Mouse (Mus musculus) spleen, adult 12 weeks (tissue): ENCODE results near the gene Hdac5.

Experiments used
- DNase-seq: peaks from one replicate; pipeline ENCODE4 v3.0.0; 2022; ENCODE audit warnings: low spot score

Hdac5 gene

GRCm38 (mm10) chr11:102214430-102215156 is 15.4 kb downstream of the Hdac5 start:
- DNase-seq, result no peak

GRCm38 (mm10) chr11:102211936-102212341 is 18.0 kb downstream of the Hdac5 start:
- DNase-seq, result no peak

GRCm38 (mm10) chr11:102211011-102211410 is 19.0 kb downstream of the Hdac5 start:
- DNase-seq, result no peak

DNA sequence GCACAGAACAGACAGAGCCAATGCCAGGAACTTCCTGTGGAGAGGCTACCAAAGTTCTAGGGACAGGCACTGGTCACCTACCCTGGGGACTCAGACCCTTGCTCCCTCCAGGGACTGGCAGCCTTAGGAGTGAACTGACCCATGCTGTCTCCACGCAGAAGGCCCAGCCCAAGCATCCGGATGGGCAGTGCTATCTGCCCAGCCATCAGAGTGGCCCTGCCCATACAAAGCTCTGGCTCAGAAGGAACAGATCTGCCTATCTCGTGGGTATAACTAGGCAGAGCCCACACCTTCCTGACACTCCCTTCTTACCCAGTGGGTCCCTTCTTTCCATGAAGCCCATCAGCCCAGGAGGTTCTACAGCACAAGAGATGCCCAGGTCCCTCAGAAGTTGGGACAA is 19.8 kb downstream of the Hdac5 start:
- no peak for DNase-seq

- no peak for DNase-seq
Observed at GRCm38 (mm10) chr11:102209742-102210141, 20.2 kb downstream of the Hdac5 start.

- no peak for DNase-seq
Observed at GRCm38 (mm10) chr11:102208846-102209245, 21.1 kb downstream of the Hdac5 start.

GRCm38 (mm10) chr11:102207825-102208777 is 21.9 kb downstream of the Hdac5 start:
- DNase-seq, result no peak

DNA sequence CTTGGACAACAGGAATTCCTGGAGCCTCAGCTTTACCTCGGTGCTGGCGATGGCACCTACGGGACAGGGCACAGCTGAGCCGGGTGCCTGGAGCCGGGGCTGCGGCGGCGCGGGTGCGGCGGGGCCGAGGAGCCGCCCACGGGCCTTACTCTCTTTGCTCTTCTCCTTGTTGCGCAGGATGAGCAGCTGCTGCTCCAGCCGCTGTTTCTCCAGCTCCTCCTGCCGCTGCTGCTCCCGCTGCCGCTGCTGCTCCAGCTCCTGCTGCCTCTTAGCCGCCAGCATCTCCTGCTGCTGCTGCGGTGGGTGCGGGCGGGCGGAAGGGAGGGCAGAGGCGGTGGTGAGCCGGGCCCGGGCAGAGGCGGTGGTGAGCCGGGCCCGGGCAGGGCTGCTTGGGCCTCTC is 23.5 kb downstream of the Hdac5 start:
- DNase-seq, result no peak

GRCm38 (mm10) chr11:102201408-102201821 is 28.6 kb downstream of the Hdac5 start:
- DNase-seq, result no peak

DNA sequence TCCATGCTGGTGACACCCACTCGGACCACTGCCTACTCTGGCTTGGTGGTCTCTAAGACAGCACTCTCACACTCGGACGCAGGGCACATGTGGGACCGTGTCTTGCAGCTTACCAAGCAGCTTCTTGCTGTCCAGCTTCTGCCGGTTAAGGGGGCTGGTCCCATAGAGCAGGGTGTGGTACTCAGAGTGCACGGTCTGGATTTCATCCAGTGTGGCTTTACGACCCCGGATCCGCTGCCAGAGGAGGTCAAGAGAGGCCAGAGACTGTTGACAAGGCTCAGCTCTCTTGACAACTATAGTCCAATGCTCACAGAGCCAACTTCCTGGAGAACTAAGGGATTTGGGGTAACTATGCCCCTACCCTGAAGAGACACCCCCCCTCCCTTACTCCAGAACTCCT is 30.1 kb downstream of the Hdac5 start:
- DNase-seq, result no peak

DNA sequence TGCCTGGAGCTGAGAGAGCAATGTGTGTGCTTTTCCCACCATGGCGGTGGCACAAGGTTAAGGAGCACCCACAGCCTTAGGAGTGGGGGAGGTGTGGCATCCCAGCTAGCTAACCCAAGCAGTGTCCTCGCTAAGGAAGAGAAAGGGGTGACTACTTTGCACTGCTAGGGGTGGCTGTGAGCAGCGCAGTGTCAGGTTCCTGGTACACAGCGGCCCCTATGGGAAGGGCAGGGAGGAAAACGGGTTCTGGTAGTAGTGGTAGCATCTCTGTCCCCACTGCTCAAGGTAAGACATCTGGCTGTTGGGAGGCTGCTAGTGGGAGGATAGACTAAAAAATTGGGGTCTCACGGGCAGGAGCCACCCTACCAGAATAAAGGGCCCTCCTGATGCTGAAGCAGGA is 31.7 kb downstream of the Hdac5 start:
- no peak for DNase-seq

- no peak for DNase-seq
Observed at GRCm38 (mm10) chr11:102196018-102196797, 33.8 kb downstream of the Hdac5 start.

- DNase-seq, result no peak
Observed at GRCm38 (mm10) chr11:102193657-102194440, 36.1 kb downstream of the Hdac5 start.

GRCm38 (mm10) chr11:102190848-102191247 is 39.1 kb downstream of the Hdac5 start:
- DNase-seq, result no peak

- DNase-seq, result peak; percentile 51
Observed at GRCm38 (mm10) chr11:102189461-102190436, 40.2 kb downstream of the Hdac5 start, which contains the start of gene G6pc3. G6pc3 (plus strand) TSS chr11:102189620.

DNA sequence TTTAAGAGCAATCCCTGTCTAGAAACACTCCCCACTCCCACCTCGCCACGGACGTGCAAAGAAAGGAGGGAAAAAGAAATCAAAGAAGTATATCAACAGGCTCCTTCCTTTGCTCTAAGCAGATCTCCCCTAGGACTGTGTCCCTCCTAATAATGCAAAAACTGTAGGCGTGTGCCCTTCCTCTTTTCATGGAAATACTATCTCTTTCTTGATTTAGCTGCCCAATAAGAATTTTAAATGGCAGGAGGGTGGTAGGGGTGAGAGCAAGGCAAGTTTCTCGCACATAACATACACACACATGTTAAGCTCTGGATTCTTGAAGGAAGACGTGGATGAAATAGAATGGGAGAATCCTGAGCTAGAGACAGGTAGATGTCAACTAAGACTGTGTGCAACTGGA is 41.0 kb downstream of the Hdac5 start:
- DNase-seq, result no peak

GRCm38 (mm10) chr11:102186235-102186634 is 43.7 kb downstream of the Hdac5 start:
- no peak for DNase-seq

- DNase-seq, result no peak
Observed at GRCm38 (mm10) chr11:102185677-102186076, 44.3 kb downstream of the Hdac5 start.

DNA sequence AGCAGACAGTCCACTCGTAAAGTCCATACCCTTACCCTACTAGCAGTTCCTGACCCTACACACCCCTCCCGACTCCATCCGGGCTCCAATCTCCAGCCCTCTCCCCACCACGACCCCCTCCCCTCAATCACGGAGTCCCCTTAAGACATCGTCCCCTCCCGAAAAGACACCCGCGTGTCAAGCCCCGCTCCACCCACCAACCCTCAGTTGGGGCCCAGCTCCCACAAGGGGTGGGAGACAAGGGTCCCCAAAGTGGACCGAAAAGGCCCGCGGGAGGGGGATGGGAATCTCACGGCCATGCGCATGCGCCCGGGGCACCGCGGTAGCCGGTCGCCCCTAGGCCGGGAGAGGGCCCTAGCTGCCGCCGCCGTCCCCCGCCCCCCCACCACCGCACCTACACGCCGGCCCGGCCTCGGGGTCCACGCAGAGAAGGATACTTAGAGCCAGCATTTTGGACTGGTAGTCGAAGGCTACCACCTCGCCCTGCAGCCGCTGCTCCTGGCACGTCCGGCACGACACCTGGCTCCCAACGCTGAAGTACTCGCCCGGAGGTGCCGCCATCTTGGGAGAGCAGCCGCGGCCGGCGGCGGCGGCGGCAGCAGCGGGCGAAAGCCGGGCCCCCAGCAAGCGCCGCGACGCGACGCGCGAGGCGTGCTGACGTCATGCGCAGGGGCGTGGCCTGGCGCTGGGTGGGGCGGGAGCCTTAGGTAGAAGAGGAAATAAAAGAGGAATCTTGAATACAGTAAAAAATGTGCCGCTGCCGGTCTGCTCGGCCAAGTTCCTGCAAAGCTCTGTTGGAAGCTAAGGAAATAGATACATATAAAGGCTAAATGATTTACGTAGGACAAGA is 45.1 kb downstream of the Hdac5 start, which contains the start of gene Lsm12:
Gene Lsm12 (minus strand): TSS at position 651 of the 850 bp plus-strand sequence.
- peak; percentile 97 for DNase-seq
